8 mouse cellular contexts compared by ENCODE assay signal in the genomic region with DNA sequence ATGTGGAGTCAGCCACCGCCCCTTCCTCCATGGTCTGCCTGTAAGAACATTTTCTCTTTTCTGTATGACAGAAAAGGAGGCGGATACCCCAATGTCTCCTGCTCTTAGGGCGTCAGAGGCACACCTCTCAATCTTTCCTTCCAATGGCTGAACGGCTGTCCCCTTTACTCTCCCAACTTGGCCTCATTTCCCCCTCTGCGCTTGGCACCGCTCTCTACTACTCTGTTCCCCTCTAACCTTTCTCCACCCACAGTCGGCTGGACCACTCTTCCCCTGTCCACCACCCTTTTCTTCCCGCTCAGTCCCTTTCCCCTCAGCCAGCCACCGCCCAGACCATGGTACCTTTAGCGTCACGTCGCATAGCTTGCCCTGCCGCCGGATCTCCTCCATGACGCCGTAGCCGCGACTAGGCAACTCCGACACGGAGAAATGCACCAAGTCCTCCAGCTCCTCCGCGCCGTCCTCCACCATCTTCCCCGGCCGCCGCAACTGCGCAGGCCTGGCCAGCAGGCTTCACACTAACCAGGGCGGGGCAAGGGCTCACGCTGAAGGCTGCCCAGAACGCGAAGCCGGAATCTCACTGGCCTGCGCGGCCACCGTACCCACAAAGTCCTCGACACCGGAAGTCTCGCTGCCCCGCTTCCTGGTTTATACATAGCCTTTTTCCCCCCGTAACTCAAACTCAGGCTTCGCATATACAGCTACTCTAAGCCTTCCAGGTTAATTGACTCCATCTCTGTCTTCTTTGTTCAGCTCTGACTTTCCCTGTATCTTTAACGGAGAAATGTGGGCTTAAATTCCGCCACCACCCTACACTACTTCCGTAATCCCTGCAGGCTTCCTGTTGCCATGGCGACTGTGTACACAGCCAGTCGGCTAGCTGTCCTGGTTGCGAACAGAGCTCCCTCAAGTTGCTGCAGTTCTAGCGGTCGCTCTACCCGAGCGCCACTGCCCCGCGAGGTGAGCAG. TPM values are rescaled to one million over a fixed set of nuclear protein-coding genes. Genes with fewer than 3 reads are reported as not detected.
DNase-seq lines count a peak whose midpoint lies in the region; ATAC-seq and TF ChIP-seq lines count a peak whose summit lies in the region.

A gene (minus strand): TSS at position 571 of the 968 bp plus-strand sequence.
A gene (plus strand): TSS at position 835 of the 968 bp plus-strand sequence.

- peak; percentile 96 for DNase-seq in MN1 (ENCODE audit: low spot score)
- peak; percentile 97 for DNase-seq in cerebellum, adult 9-10 months
- DNase-seq in hindbrain, embryonic 10.5 days (ENCODE audit: low spot score), result peak; percentile 97
- DNase-seq in layer of hippocampus, adult 9-11 months, result peak; percentile 97
- DNase-seq in lung, postnatal 0 days (ENCODE audit: low spot score), result peak; percentile 98
- peak; percentile 95 for DNase-seq in ovary, postnatal 14 days (ENCODE audit: low spot score)
- peak; percentile 93 for DNase-seq in thymus, postnatal 14 days

- TF ChIP-seq EP300 in lung, postnatal 0 days (IDR thresholded peaks at IDR 0.05), result peak; percentile 75; the same call in 1 of the 2 replicates

- H3K4me2 ChIP-seq in lung, postnatal 0 days (replicated peaks; ENCODE audit: low read depth, low read length), result peak within 1 kb of the TSS; percentile 80

- H3K27ac ChIP-seq in hindbrain, embryonic 10.5 days, result peak within 1 kb of the TSS; percentile 92
- H3K27ac ChIP-seq in lung, postnatal 0 days (ENCODE audit: low read length), result peak within 1 kb of the TSS; percentile 85

- under 1% methylated on average over 53 of the region's 53 CpGs for WGBS in hindbrain, embryonic 10.5 days
- under 1% methylated on average over 50 of the region's 53 CpGs for WGBS in lung, postnatal 0 days

- H3K36me3 ChIP-seq in hindbrain, embryonic 10.5 days, result peaks cover 5% of the 10 kb centered on the region; the same call in 1 of the 2 replicates
- no peaks in the 10 kb centered on the region for H3K36me3 ChIP-seq in lung, postnatal 0 days (ENCODE audit: insufficient read depth, low read length)

- peak within 1 kb of the TSS; percentile 86 for H3K4me3 ChIP-seq in hindbrain, embryonic 10.5 days
- peak within 1 kb of the TSS; percentile 57 for H3K4me3 ChIP-seq in lung, postnatal 0 days (ENCODE audit: low read depth, low read length)

- peaks cover 17% of the 10 kb centered on the region for H3K27me3 ChIP-seq in hindbrain, embryonic 10.5 days (ENCODE audit: insufficient read depth, poor library complexity, severe bottlenecking)
- H3K27me3 ChIP-seq in lung, postnatal 0 days (replicated peaks; ENCODE audit: insufficient read depth, low read length), result no peaks in the 10 kb centered on the region

- peak within 1 kb of the TSS; percentile 47 for H3K9ac ChIP-seq in lung, postnatal 0 days (replicated peaks; ENCODE audit: low read depth)

- no peaks in the 10 kb centered on the region for H3K9me3 ChIP-seq in hindbrain, embryonic 10.5 days
- H3K9me3 ChIP-seq in lung, postnatal 0 days (ENCODE audit: low read length), result no peaks in the 10 kb centered on the region

- H3K4me1 ChIP-seq in hindbrain, embryonic 10.5 days (replicated peaks), result peaks cover 21% of the 10 kb centered on the region
- peaks cover 5% of the 10 kb centered on the region; the same call in 1 of the 2 replicates for H3K4me1 ChIP-seq in lung, postnatal 0 days (ENCODE audit: insufficient read depth, low read depth, low read length)

- TF ChIP-seq CTCF in lung, postnatal 0 days (IDR thresholded peaks at IDR 0.05), result peak; percentile 28

- ATAC-seq in frontal cortex, adult (ENCODE audit: low TSS enrichment), result peak; percentile 94
- peak; percentile 99 for ATAC-seq in lung, postnatal 0 days

RNA-seq across cellular contexts. Expression of the first gene that starts in this region (rescaled TPM):
- 11.0 and 11.8 TPM in 2 replicates for polyA plus RNA-seq in hindbrain, embryonic 10.5 days (2016; fragmentation: Nextera tagmentation; extraction: Ambion mirVana)
- 4.1 and 4.5 TPM in 2 replicates for polyA plus RNA-seq in lung, postnatal 0 days (2015; fragmentation: Nextera tagmentation; extraction: Ambion mirVana)

RNA-seq across cellular contexts. Expression of the second gene that starts in this region (rescaled TPM):
- polyA plus RNA-seq in hindbrain, embryonic 10.5 days (2016; fragmentation: Nextera tagmentation; extraction: Ambion mirVana), result 2.1 and 3.1 TPM in 2 replicates
- polyA plus RNA-seq in lung, postnatal 0 days (2015; fragmentation: Nextera tagmentation; extraction: Ambion mirVana), result 3.4 TPM in 2 replicates

Comparison
In these comparisons a context has a peak if more than half of its experiments do, and no peak if none do; other contexts are left out.
1. Peak in every context shown above with its lines: DNase-seq, ATAC-seq, H3K4me3 ChIP-seq and H3K27ac ChIP-seq.